Mouse (Mus musculus) T-helper 1 cell (primary cell): ENCODE measurements around the gene Txlnb.
"Not testable (repeated sequence)": the region's sequence is repeated elsewhere in the genome, so short reads cannot be mapped to it uniquely, and the experiment has no call there.

Experiments used
- in situ Hi-C: fragments of 300-600 bp; cut with MboI, MseI; formaldehyde crosslinking; loops from one replicate; pipeline ENCODE4 v1.15.1; 2025; ENCODE audit warnings: high pct_unique_total_duplicates

Gene Txlnb

DNA sequence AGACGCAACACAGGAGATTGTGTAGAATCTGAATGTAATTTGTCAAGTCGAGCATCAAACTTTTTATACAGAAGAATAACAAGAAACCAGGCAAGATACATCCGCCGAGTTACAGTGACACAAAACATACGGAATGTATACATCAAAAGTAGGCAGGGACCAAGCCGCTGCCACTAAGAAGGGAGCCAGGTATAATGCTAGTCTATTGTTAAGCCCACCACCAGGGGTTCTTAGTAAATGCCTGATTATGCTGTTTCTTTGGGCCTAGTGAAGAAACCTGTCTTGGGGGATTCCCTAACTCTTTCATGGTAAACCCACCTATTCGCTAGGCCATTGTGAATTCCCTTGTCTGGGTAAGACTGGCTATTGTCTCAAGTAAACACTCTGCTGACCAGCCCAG lies 24.4 kb downstream of the Txlnb start:
- in situ Hi-C loops = not testable (repeated sequence)

DNA sequence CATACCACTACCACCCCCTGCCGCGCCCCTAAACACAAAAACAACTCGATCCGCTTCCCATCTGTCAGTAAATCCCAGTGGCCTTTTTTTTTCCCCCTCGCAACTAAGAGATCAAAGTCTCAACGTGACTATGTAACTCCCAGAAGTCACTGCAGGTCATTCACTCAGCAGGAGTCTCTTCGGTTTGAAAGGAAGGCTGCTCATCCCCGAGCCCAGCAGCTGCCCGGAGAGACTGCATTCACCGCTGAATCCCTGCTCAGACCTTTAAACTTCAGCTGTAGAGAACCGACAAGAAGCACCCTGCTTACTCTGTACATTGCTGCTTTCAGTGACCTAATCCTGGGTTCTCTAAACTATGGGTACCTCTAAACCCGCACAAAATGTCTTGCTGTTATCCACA lies 31.4 kb downstream of the Txlnb start:
- in situ Hi-C loops = no loop called here

DNA sequence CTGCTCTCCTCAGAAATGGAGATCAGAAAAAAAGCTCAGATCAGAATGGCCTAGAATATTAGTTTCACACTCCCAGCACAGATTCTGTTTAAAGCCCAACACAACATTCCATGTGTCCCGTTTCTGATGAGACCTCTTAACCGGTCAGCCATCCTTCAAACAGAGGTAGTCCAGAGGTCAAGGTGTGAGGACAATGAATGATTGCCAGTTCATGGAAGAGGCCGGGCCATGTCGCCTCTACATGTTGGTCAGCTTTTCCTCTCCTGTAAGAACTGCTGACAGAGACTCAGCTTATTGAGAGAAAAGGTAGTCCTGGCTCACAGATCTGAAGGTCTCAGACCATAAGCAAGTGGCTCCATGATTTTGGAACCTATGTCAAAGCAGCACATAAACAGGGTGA lies 33.2 kb downstream of the Txlnb start:
- in situ Hi-C loops = no loop called here

DNA sequence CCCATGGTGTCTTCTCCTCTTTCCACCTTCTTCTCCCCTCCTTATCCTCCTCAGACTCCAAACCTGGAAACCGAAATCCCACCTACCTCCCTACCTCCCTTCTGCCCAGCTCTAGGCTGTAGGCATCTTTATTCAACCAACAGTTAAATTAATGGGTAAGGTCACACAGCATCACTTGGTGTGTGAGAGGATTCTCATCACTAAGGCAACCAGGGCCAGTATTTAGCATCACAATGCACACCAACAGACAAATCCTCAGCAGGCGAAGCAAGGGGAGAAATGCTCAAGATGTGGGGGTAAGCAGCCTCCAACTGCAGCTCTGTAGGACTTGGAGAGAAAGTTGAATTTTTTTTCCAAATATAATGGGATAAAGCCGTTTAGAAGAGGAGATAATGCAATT lies 35.0 kb downstream of the Txlnb start:
- in situ Hi-C loops = no loop called here

DNA sequence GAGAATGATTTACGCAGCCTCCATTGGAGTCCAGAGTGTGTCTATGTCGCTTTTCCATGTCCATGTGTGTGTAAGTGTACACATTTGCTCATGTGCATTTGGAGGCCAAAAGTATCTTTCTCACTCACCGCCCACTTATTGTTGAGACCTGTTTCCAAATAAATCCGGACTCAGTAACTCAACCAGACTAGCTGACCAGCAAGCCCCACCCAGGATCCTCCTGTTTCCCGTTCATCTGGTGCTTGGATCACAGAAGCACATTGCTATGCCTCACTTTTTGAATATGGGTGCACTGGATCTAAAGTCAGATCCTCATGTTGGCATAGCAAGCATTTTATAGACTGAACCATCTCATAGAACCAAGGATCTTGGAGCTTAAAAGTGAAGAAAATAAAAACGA lies 39.0 kb downstream of the Txlnb start:
- in situ Hi-C loops = no loop called here

DNA sequence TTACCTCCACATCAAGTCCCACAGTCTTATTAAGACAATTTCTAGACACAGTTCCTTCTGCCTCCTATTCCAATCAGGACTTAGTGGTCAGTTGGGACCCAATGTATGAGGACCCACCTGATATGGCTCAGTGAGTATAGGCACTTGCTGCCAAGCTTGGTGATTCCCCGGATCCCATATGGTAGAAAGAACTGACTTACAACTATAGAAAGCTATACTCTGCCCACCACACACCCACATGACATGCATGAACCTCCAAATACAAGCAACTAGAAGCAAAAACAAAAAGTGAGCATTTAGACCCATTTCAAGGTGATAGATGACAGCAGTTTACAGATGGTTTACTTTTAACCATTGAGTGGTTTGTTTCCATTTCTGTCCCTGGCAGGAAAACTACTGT lies 40.2 kb downstream of the Txlnb start:
- in situ Hi-C loops = no loop called here

DNA sequence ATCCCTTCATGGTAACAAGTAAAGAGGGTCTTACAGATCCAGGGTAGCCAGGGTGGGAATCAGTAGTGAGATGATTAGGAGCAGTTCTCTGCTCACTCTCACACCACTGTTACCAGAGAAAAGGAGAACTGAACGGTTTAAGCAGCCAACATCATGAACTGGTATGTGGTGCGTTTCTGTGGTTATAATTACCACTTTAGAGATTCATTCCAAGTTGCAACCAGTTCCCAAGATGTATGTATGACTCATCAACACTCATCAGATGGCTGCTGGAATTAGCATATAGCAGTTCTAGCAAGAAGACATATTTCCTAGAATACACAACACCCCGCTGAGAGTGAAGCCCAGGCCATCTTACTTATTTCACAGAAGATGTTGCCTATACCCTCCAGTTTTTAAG lies 46.0 kb downstream of the Txlnb start:
- in situ Hi-C loops = no loop called here

DNA sequence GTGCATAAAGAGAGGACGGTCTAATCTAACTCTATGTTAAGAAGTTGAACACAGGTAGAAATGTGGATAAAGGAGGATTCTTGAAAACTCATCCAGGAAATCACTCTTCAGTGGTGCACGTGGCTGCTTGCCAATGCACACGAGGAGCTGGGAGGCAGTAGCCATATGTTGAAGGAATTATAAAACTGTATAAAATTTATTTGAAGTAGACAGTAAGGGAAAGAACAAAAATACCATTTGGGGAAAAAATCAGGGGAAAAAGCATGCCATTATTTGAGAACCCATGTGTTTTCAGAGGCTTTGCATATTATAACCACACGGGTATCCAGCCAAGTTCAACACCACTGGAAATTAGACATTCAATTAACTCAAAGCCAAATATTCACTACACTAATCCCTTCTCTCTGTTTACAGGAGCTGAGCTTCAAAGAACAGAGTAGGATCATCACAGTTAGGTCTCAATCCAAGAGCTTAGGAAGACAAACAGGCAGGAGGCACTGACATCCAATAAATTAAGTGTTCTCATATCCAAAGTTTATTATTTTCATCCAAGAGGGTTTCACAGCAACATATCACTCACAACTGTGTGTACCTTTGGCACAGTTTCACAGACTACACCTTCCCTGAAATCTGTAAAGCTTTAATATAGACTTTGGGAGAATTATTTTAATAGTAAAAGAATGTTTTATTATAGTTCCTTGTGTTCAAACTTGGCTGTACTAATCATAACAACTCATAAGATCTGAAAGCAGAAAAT lies 48.9 kb downstream of the Txlnb start:
- in situ Hi-C loops = no loop called here

DNA sequence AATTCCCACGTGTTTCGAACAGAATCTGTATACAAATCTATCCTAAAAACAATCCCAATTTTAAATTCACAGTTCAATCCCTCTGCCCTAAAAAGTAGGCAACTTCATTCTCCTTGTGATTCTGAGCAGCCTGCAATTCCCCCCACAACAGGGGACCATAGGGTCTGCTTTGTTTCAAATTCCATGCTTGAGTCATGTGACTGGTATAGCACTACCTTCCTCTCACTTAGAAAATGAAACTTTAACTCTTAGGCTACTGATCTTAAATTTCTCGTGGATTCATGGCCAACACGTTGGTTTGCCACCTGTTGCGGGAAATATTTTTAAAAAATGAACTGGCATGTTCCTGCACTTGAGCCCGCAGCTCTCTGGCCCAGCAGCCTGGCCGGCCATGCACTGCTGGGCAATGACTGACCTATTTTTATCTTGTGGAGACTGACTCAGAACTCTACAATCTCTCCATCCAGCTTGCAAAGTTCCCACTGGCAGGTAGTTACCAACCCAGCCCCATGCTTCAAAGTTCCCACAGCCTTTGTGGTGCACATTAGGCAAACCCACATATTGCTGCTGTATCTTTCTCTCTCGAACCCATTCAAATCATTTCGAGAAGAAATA lies 61.7 kb downstream of the Txlnb start:
- in situ Hi-C loops = loop anchor here (25.0 kb wide), 1 partner anchor 320 kb away; no protein-coding TSS in a partner anchor

DNA sequence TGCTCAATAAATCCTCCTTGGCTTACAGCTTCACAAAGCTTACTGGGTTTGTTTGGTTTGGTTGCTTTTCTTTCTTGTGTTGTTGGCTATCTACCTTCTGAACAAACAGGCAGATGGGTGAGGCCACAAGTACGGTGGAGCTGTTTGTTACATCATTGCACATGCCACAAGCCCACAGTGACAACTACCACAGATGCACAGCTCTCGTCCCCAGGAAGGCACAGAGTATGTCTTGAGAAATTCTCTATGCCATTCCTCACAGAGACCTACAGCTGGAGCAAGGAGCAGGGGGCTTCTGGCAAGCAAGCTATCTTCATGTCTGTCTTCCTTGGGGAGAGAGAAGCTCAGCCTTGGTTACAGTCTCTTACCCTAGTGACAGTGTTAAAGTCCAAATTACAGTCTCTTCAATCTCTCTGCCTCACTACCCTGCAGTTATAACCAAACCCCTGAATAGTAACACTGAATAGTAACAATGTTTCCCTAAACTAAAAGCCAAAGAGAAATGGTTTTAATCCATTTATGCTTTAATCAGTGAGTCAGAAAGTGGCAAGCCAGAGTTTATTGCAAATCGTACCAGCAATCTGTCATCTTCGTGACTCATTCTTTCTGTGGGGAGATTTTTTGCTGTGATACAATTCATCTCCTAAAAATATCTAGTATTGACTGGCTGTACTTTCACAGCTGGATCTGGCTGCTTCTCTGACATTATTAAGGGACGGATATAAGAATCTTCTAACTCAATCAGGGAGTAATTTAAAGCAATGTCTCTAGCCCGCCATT lies 64.9 kb downstream of the Txlnb start:
- in situ Hi-C loops = loop anchor here (25.0 kb wide), 1 partner anchor 324 kb away; no protein-coding TSS in a partner anchor

DNA sequence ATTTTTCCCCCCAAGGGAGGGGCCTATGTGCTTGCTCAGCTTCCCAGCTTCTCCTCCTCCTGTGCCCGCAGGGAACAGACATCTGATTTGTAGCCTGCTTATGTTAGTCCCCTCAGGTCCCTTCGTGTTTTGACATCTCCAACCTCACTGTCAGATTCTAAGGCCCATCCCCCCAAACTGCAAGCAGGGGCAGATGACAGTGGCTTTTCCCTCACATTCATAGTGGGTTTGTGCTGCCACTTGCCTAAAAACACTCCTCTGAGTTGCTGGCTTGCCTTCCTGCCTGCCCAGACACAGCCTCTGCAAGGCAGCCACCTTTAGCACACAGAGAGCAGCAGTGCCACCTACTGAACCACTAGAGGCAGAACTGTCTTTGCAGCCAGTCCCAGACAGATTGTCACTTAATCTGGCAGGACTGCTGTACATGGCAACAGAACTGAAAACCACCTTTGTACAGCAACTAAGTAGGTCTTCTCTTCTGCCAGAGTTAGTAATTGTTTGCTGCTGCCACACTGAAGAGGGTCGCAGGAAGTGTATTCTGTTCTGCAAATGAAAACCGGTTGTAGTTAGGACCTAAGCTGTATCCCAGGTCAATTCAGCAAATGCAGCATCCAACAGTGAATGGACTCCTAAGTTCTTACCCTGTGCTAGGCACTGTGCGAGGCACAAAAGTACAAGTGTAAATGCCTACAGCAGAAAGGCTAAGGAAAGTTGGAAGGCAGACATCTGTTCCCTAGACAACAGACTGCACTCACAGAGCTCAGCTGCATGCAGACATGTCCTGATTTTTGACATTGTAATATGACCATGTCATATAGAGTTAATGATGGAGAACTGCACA lies 74.0 kb downstream of the Txlnb start:
- in situ Hi-C loops = loop anchor here (5.0 to 25.0 kb wide), 2 partner anchors 138 to 333 kb away; no protein-coding TSS in a partner anchor

DNA sequence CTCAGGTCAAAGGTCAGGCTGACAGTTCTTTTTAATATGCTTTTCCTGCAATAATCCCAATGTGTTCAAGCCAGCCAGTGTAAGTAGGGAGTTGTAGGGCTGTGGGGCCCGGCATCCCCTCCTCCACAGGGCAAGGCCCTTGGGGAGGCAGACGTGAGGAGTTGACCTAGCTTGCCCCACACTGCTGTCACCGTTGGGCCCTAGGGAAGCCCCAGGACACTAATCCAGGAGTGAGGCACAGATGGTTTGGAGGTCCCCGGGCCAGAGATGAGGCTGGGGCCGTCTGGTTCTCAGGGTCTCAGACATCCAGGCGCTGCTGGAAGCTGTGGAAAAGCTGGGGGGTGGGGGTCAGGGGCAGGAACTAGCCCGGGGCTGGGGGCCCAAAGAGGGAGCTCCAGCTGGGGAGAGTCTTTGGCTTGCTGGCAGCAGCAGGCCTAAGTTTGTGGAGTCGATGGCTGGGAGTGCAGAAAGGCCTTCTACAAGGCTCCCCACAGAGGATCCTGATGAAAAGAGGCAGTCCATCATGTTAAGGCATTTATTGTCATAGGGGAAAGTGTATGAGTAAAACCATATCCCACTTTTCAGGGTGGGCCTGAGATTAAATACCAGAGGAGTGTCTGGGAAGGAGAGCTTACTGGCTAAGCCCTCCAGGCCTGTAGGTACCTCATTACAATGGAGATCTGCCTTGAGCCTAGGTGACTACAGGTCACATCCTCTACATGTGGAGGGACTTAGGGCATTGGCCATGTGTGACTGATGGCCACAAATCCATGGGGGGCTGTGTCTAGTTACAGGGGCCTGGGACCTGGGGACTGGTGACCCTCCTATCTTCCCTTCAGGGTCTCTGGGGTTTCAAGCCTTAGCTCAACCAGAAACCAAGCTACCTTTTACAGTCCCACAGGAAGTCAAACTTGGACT lies 82.2 kb downstream of the Txlnb start:
- in situ Hi-C loops = no loop called here

DNA sequence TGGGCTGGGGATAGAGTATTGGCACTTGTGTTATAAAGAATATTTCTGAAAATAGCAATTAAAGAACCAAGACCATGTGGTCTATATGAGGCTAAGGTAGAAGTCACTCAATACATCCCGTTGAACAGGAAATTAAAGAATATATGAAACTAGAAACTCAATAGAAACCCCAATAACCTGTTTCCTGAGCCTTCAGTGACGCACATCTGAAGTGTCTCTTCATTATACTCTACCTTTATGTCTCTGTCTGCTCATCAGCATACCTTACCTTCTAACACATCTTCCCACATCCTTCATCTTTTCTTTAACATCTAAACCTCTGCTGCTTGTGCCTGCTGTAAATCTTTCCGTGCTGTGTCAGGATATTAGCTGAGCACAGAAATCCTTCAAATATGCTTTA lies 84.0 kb downstream of the Txlnb start:
- in situ Hi-C loops = no loop called here

DNA sequence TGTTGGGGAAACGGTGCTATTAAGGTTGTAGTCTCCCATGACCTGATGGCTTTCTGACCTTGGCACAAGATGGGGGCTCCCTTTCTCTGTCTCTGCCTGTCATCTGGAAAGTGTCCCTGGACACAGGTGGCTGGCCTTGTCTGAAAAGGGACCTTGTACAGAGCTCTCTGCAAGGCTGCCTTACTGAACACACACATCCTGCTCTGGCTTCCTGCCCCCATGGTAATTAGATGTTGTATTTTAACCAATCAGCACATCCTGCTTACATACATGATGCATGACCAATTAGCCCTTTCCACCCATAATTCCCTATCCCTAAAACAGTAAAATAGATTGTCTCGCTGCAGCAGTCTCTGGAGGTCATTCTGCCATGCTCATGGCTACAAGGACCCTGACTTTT lies 84.7 kb downstream of the Txlnb start:
- in situ Hi-C loops = no loop called here
